Comparison of ENCODE assay signal across 24 mouse cellular contexts in genomic region chr3:143475461-143475860, GRCm38 (mm10).
"Had no signal": no experiment of that assay in that cellular context is flagged by ENCODE, and none has a peak within 500 bp of the region (broad histone marks: within the 10 kb centered on the region; RNA-seq: fewer than 3 reads in every experiment).

No protein-coding gene starts in this region.

- H3K9me3 ChIP-seq: limb, embryonic 15.5 days had no signal

- DNase-seq: kidney, adult 18-20 months; kidney, adult 9 months; kidney, postnatal 14 days; kidney, postnatal 4 days; left cerebral cortex, postnatal 4 days; liver, postnatal 0 days; lung, embryonic 14.5 days; lung, postnatal 10 days; lung, postnatal 36 days; midbrain, embryonic 14.5 days; right cerebral cortex, adult 18-20 months; right cerebral cortex, postnatal 14 days; right cerebral cortex, postnatal 4 days; thymus, adult 2 months; thymus, postnatal 14 days; thymus, postnatal 4 days had no signal

- H3K4me2 ChIP-seq: limb, embryonic 12.5 days; limb, embryonic 15.5 days; liver, embryonic 11.5 days; lung, embryonic 14.5 days; midbrain, embryonic 11.5 days had no signal

- ATAC-seq: intestine, embryonic 16.5 days; liver, postnatal 0 days had no signal

- H3K4me1 ChIP-seq: limb, embryonic 12.5 days; limb, embryonic 15.5 days; megakaryocyte, embryonic 14.5 days had no signal

- H3K27me3 ChIP-seq: limb, embryonic 12.5 days; limb, embryonic 15.5 days; megakaryocyte, embryonic 14.5 days had no signal

- H3K36me3 ChIP-seq: limb, embryonic 12.5 days; limb, embryonic 15.5 days had no signal

- H3K27ac ChIP-seq: limb, embryonic 12.5 days; limb, embryonic 15.5 days; liver, embryonic 14.5 days; stomach, postnatal 0 days had no signal

- H3K9ac ChIP-seq: limb, embryonic 12.5 days; limb, embryonic 15.5 days; liver, embryonic 14.5 days; liver, postnatal 0 days; lung, embryonic 14.5 days had no signal

- H3K4me3 ChIP-seq: limb, embryonic 12.5 days; limb, embryonic 15.5 days; megakaryocyte, embryonic 14.5 days had no signal
